Mouse (Mus musculus): ENCODE measurements around the gene Ankrd55. TPM values are rescaled to one million over a fixed set of nuclear protein-coding genes. Genes with fewer than 3 reads are reported as not detected.
A peak's percentile ranks its signal among the peaks of the same experiment; 100 is the strongest.

Ankrd55 gene
- polyA plus RNA-seq, 1 experiment from 2014 or later: not detected

DNA sequence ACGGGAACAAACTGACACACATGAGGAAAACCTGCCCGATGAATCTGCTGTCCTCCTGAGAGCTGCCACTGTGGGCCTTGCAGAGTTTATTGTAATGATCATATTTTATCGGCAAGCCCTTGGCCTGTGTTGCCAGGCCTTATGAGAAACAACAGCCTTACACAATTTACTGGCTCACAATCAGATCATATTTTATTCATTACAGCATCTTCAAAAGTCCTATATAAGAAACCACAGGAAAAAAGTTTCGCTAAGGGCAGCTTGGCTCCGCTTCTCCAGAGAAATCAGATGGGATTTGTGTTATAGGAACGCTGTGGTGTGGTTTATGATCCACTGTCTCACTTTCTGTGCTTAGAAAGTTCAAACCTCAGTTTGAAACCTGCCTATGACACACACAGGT lies 42.0 kb downstream of the Ankrd55 start:
- no peaks in the 10 kb centered on the region for H3K36me3 ChIP-seq
- H3K27me3 ChIP-seq: no peaks in the 10 kb centered on the region
- no peaks in the 10 kb centered on the region for H3K9me3 ChIP-seq
- no peak overlapping the region for H3K4me2 ChIP-seq
- H3K4me3 ChIP-seq: no peak overlapping the region
- H3K27ac ChIP-seq: no peak overlapping the region
- peaks cover 15% of the 10 kb centered on the region; the same call in 1 of the 2 replicates for H3K4me1 ChIP-seq
- no peak for ATAC-seq (ENCODE audit: borderline replicate concordance, extremely low read depth, low FRiP score, low TSS enrichment)
- no peak overlapping the region for H3K9ac ChIP-seq
- WGBS: 83% methylated on average over 6 of the region's 6 CpGs

DNA sequence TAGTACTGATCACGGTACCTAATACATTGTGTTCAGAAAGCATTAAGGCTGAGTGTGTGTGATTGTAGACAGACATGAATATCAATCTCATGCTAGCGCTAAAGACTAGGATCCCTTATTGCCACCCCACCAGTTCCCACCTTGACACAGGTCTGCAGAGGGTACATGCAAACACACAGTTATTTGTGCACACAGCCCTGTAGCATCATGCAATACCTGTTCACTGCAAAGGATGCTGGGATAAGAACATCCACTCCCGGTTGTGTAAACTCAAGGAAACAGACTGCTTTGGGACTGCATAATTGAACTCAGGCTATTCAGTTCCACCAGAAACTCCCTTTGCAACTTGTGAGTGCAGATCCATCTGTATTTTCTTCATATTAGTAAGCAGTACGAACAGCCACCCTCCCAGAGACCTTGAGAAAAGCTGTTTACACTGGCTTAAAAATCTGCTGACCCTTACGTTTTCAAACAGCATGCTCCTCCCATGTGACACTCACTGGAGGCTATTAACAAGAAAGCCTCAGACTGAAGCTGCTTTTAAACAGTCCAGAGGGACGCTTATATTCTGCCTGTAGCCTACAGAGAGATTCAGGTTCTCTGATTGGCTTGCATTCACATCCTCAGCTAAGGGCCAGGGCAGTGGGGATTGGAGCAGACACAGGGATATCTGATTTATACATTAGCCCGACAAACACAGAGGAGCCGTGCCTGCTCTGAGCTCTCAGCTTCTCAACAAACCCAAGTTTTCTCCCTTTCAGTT lies 42.8 kb downstream of the Ankrd55 start:
- Histone ChIP-seq H3K27me3 (no peaks in the 10 kb centered on the region), H3K9me3 (no peaks in the 10 kb centered on the region), H3K4me3 (no peak overlapping the region), H3K4me2 (peak overlapping the region; percentile 10; the same call in 1 of the 2 replicates), H3K36me3 (no peaks in the 10 kb centered on the region), H3K27ac (peak overlapping the region; percentile 52; the same call in 1 of the 2 replicates), H3K4me1 (peaks cover 15% of the 10 kb centered on the region; the same call in 1 of the 2 replicates), H3K9ac (no peak overlapping the region)
- 25% methylated on average over 8 of the region's 8 CpGs for WGBS
- peak; percentile 73; the same call in 1 of the 2 replicates for ATAC-seq (ENCODE audit: borderline replicate concordance, extremely low read depth, low FRiP score, low TSS enrichment)

DNA sequence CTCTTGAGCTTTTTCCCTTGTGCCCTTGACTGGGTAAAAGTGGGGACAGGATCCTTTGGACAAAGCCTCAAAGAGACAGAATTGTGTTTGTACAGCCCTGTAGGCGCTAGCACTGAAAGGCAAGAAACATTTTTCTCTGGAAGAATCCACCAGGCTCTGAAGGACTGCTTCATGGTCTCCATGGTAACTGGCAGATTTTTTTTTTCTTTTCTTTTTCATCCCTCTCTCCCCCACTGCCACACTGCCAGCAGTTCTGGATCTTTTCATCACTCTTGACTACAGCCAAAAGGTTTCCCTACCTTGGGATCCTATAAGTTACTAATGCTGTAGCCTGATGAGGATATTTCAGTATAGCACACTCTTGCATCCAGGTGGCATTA lies 43.4 kb downstream of the Ankrd55 start:
- Histone ChIP-seq H3K4me2 (peak overlapping the region; percentile 10; the same call in 1 of the 2 replicates), H3K4me1 (peaks cover 15% of the 10 kb centered on the region; the same call in 1 of the 2 replicates), H3K9me3 (no peaks in the 10 kb centered on the region), H3K4me3 (no peak overlapping the region), H3K9ac (no peak overlapping the region), H3K27ac (peak overlapping the region; percentile 52; the same call in 1 of the 2 replicates), H3K36me3 (no peaks in the 10 kb centered on the region), H3K27me3 (no peaks in the 10 kb centered on the region)
- 36% methylated on average over 1 of the region's 1 CpGs for WGBS
- ATAC-seq (ENCODE audit: borderline replicate concordance, extremely low read depth, low FRiP score, low TSS enrichment): no peak

DNA sequence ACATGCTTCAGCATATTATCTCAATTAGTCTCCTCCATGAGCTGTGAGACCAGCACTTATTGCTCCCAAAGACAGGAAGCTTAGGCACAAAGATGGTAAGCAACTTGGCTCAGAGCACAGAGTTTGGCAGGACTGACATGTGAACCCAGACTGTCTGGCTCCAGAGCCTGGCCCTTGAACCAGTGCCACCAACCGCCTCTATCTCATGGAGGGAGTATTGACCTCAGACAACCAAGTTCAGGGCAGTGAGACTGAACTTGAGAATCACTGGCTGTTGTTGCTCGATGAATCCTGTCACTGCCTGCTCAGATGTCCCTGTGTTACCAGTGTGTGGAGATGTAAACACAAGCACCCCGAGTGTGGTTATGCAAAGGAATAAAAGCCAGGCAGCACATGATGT lies 47.3 kb downstream of the Ankrd55 start:
- WGBS: 32% methylated on average over 3 of the region's 3 CpGs
- Histone ChIP-seq H3K4me3 (no peak overlapping the region), H3K36me3 (no peaks in the 10 kb centered on the region), H3K4me2 (no peak overlapping the region), H3K4me1 (peaks cover 11% of the 10 kb centered on the region; the same call in 1 of the 2 replicates), H3K27ac (no peak overlapping the region), H3K9me3 (no peaks in the 10 kb centered on the region), H3K9ac (no peak overlapping the region), H3K27me3 (no peaks in the 10 kb centered on the region)
- no peak for ATAC-seq (ENCODE audit: borderline replicate concordance, extremely low read depth, low FRiP score, low TSS enrichment)

DNA sequence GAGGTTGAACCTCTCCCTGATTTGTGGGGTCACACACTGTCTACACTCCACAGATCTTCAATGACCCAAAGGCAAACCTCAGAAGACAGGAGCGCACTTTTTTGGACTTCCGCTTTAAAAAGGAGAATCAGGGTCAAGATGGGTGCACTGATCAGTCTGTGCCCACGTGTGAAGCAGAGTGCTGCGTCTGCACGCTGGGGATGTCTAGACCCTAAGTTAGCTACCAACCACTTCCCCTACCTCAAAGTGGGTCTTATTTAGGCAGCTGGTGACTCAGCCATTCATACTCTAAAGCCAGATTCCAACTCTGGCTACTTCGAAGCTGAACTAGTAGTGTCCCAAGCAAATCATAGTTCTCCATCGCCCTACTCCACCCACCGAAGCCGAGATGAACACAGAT lies 48.9 kb downstream of the Ankrd55 start:
- H3K4me3 ChIP-seq: no peak overlapping the region
- WGBS: 91% methylated on average over 9 of the region's 9 CpGs
- no peaks in the 10 kb centered on the region for H3K36me3 ChIP-seq
- ATAC-seq (ENCODE audit: borderline replicate concordance, extremely low read depth, low FRiP score, low TSS enrichment): no peak
- no peak overlapping the region for H3K9ac ChIP-seq
- no peaks in the 10 kb centered on the region for H3K27me3 ChIP-seq
- 0 out of 2 replicates have a peak, but pooled peaks cover 4% of the 10 kb centered on the region for H3K4me1 ChIP-seq
- no peak overlapping the region for H3K4me2 ChIP-seq
- no peak overlapping the region for H3K27ac ChIP-seq
- no peaks in the 10 kb centered on the region for H3K9me3 ChIP-seq

DNA sequence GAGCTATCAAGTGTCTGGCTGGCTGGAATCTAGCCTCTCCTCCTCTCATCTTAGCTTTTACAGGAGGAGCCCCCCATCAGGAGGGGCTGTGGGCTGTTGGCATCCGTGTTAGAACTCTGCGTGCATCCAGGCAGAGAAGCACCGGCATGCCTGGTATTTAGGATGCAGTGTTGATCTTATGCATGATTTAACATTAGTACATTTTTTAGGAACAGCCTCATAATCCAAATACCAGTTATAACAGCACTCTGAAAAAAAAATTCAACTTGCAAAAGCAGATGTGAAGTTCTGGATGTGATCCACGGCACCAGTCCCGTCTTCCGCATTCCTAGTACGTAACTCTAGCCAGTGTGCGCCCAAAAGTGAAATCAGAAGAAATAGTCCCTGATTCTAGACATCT lies 52.0 kb downstream of the Ankrd55 start:
- 51% methylated on average over 8 of the region's 8 CpGs for WGBS
- H3K27me3 ChIP-seq: no peaks in the 10 kb centered on the region
- H3K4me3 ChIP-seq: no peak overlapping the region
- ATAC-seq (ENCODE audit: borderline replicate concordance, extremely low read depth, low FRiP score, low TSS enrichment): no peak
- H3K36me3 ChIP-seq: no peaks in the 10 kb centered on the region
- 0 out of 2 replicates have a peak, but pooled peaks cover 7% of the 10 kb centered on the region for H3K4me1 ChIP-seq
- no peak overlapping the region for H3K27ac ChIP-seq
- no peak overlapping the region for H3K9ac ChIP-seq
- no peak overlapping the region for H3K4me2 ChIP-seq
- no peaks in the 10 kb centered on the region for H3K9me3 ChIP-seq

DNA sequence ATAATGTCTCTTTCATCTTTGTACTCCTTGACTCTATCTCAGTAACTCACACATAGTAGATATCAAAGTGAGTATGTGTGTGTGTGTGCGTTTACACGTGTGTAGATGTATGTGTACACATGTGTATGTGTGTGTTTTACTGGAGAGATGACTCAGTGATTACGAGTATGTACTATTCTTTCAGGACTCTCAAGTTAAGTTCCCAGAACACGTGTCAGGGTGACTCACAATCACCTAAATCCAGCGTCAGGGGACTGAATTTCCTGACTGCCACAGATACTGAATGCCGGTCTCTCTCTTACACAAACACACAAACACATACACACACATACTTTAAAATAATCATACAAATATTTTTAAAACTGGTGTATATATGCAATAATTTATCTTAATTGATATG lies 52.5 kb downstream of the Ankrd55 start:
- Histone ChIP-seq H3K36me3 (no peaks in the 10 kb centered on the region), H3K27me3 (no peaks in the 10 kb centered on the region), H3K9ac (no peak overlapping the region), H3K4me3 (no peak overlapping the region), H3K27ac (no peak overlapping the region), H3K9me3 (no peaks in the 10 kb centered on the region), H3K4me2 (no peak overlapping the region), H3K4me1 (0 out of 2 replicates have a peak, but pooled peaks cover 7% of the 10 kb centered on the region)
- 65% methylated on average over 6 of the region's 6 CpGs for WGBS
- no peak for ATAC-seq (ENCODE audit: borderline replicate concordance, extremely low read depth, low FRiP score, low TSS enrichment)

DNA sequence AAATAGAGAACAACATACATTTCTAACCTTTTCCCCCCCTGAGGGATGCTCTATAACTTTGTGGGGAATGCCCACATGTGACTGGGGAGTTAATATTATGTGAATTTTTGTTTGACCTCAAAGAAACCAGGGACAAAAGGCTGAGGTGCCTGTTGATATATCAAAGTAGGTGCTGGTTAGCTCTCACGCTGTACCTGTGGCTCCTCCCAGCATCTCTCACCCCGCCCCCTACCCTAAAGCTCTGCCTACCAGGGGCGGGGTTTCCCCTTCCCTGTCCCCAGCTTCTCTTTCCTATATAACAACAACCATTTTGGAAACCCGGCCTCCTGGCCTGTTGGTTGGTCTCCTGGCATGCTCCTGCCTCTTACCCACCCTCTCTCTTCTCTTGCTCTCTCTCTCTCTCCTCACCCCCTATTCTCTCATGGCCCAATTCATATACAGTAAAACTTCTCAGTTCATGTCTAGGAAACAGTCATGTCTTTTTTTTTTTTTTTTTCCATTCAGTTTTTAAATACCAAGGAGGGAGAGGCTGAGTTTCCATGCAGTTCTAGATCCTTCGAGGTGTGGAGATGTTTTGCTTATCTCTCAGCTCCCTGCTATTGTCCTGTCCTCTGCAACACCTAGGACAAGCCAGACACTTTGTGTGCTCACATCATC lies 54.8 kb downstream of the Ankrd55 start:
- H3K27me3 ChIP-seq: no peaks in the 10 kb centered on the region
- no peaks in the 10 kb centered on the region for H3K36me3 ChIP-seq
- no peak overlapping the region for H3K4me2 ChIP-seq
- 64% methylated on average over 5 of the region's 5 CpGs for WGBS
- no peaks in the 10 kb centered on the region for H3K9me3 ChIP-seq
- H3K4me1 ChIP-seq: 0 out of 2 replicates have a peak, but pooled peaks cover 7% of the 10 kb centered on the region
- no peak for ATAC-seq (ENCODE audit: borderline replicate concordance, extremely low read depth, low FRiP score, low TSS enrichment)
- H3K27ac ChIP-seq: no peak overlapping the region
- H3K9ac ChIP-seq: no peak overlapping the region
- no peak overlapping the region for H3K4me3 ChIP-seq

DNA sequence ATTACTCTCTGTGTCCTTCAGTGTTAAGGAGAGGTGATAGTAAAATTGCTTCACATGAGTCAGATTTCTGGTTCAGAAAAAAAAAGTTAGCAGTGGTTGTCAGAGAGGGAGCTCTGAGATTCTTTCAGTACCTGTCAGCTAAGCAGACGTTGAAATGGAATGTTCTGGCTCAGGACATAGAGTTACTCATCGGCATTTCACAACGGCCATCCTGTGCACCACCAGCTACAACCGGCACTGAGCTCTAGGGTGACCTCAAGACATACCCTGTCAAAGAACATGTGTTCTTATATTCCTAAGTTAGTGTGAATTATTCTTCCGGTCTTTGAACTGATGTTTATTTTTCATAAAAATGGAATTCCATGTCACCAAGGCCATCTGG lies 55.4 kb downstream of the Ankrd55 start:
- Histone ChIP-seq H3K9me3 (no peaks in the 10 kb centered on the region), H3K36me3 (no peaks in the 10 kb centered on the region), H3K27ac (no peak overlapping the region), H3K9ac (no peak overlapping the region), H3K27me3 (no peaks in the 10 kb centered on the region), H3K4me3 (no peak overlapping the region), H3K4me2 (no peak overlapping the region), H3K4me1 (0 out of 2 replicates have a peak, but pooled peaks cover 7% of the 10 kb centered on the region)
- 54% methylated on average over 5 of the region's 5 CpGs for WGBS
- ATAC-seq (ENCODE audit: borderline replicate concordance, extremely low read depth, low FRiP score, low TSS enrichment): no peak

DNA sequence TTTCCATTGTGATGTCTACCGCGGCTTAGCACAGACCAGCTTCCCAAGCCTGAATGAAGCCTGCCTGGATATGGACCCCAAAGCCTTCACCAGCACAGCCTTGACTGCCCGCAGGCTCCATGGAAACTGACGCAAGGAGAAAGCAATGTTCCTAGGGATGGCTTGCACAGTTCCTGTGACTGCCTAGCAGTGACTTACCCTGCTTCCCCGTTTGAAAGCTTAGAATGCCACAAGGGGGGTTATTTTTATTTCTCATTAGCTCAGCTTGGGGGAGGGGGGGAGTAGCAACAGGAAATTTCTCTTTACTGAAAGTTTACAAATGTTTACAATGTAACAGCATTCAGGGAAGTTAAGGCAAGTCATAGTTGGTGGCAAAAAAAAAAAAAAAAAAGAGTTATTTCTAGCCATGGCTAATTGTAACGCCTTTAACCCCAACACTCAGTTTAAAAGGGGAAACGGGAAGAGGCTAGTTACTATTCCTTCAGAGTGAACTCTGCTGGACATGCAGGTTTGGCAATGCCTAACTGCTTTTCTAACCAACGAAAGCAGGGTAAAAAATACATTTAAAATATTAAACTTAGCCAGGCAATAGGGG lies 56.1 kb downstream of the Ankrd55 start:
- H3K27me3 ChIP-seq: no peaks in the 10 kb centered on the region
- 68% methylated on average over 8 of the region's 8 CpGs for WGBS
- no peaks in the 10 kb centered on the region for H3K36me3 ChIP-seq

DNA sequence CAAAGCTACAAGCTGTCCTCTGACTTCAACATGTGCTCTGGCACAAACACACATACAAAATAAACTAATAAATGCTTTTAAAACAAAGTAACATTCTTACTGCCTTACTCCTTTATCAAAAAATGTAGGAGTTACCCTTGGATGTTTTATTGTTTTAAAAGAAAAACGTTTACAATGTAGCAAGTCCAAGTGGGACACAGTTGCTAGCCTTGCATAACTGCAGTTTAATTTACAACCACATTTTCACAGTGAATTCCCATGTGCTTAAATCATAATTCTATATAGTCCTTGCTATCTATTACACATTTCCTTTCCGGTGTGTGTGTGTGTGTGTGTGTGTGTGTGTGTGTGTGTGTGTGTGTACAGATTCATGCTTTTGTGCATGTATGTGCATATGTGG lies 57.3 kb downstream of the Ankrd55 start:
- no peak overlapping the region for H3K9ac ChIP-seq
- no peak for ATAC-seq (ENCODE audit: borderline replicate concordance, extremely low read depth, low FRiP score, low TSS enrichment)
- H3K27ac ChIP-seq: no peak overlapping the region
- no peak overlapping the region for H3K4me3 ChIP-seq
- H3K36me3 ChIP-seq: no peaks in the 10 kb centered on the region
- no peaks in the 10 kb centered on the region for H3K9me3 ChIP-seq
- WGBS: 66% methylated on average over 2 of the region's 2 CpGs
- H3K4me1 ChIP-seq: 0 out of 2 replicates have a peak, but pooled peaks cover 4% of the 10 kb centered on the region
- no peaks in the 10 kb centered on the region for H3K27me3 ChIP-seq
- no peak overlapping the region for H3K4me2 ChIP-seq

More for the DNA sequence above, 56.1 kb downstream of the Ankrd55 start:
- ATAC-seq (ENCODE audit: borderline replicate concordance, extremely low read depth, low FRiP score, low TSS enrichment): no peak
- no peak overlapping the region for H3K4me2 ChIP-seq
- H3K4me1 ChIP-seq: 0 out of 2 replicates have a peak, but pooled peaks cover 7% of the 10 kb centered on the region
- no peak overlapping the region for H3K4me3 ChIP-seq
- H3K9ac ChIP-seq: no peak overlapping the region
- H3K27ac ChIP-seq: no peak overlapping the region
- no peaks in the 10 kb centered on the region for H3K9me3 ChIP-seq

DNA sequence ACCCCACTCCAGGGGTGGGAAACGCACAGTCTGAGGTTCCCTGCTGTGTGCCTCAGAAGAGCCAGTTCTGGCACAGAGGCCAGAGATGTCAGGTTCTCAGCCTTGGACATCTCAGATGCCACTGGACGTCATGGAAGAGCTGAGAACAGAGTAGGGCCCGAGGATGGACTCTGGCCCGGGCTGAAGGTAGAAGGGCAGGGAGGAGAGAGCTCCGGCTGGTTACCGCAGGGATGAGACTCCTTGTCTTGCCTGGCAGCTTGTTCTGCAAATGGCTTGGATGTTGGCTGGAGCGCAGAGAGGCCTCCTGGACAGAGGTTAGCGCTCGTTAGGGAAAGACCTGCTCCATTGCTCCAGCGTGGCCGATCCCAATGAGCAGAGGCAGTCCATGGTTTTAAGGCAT lies 57.8 kb downstream of the Ankrd55 start:
- Histone ChIP-seq H3K9ac (no peak overlapping the region), H3K4me2 (no peak overlapping the region), H3K27me3 (no peaks in the 10 kb centered on the region), H3K9me3 (no peaks in the 10 kb centered on the region), H3K27ac (no peak overlapping the region), H3K36me3 (no peaks in the 10 kb centered on the region), H3K4me1 (0 out of 2 replicates have a peak, but pooled peaks cover 3% of the 10 kb centered on the region), H3K4me3 (no peak overlapping the region)
- ATAC-seq (ENCODE audit: borderline replicate concordance, extremely low read depth, low FRiP score, low TSS enrichment): no peak
- WGBS: 83% methylated on average over 11 of the region's 11 CpGs

Measured in lung, embryonic 15.5 days (tissue).